Mouse (Mus musculus): Measurements from ENCODE around the gene Esrrg. TPM values are rescaled to one million over a fixed set of nuclear protein-coding genes. Genes with fewer than 3 reads are reported as not detected.

Gene Esrrg
- total and polyA plus RNA-seq, 3 experiments, result not detected

DNA sequence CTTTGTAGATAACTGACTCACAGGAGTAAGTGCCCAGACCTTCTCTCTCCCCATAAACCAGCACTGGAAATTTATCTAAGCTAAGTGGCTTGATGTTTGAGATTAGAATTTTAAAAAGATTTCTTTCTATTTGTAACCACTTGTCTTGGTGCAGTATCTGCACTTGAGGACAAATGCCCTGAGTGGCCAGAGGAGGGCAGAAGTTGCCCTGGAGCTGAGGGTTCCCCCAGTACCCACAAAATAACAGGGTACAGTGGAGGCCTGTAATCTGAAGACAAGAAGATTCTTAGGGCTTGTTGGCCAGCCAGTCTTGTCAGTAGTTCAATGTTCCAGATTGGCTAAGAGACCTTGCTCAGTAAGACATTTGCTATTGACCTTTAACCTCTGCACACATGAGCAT, 461.3 kb downstream of the Esrrg start:
- H3K4me2 ChIP-seq (ENCODE audit: insufficient read depth, low read depth, poor library complexity, severe bottlenecking), result no peak overlapping the region
- in situ Hi-C loops (cut with MboI; ENCODE audit: low pct_ligation_motif_present, low pct_unique_long_range_greater_than_20kb, low sequenced_read_pairs), result no loop called here
- no peak for TF ChIP-seq ELF1 (IDR thresholded peaks at IDR 0.05; ENCODE audit: low read depth, low read length)
- no peak for TF ChIP-seq NELFE (IDR thresholded peaks at IDR 0.05; ENCODE audit: low read depth, low read length)
- TF ChIP-seq UBTF (IDR thresholded peaks at IDR 0.05; ENCODE audit: low read depth, low read length), result no peak
- TF ChIP-seq BHLHE40 (IDR thresholded peaks at IDR 0.05; ENCODE audit: low read depth, low read length), result no peak
- no peak for TF ChIP-seq ZC3H11A (IDR thresholded peaks at IDR 0.05; ENCODE audit: low read depth, low read length)
- no peak overlapping the region for H3K4me3 ChIP-seq (replicated peaks in 1 of 3; ENCODE audit: low read depth in 2 of 3, low read length in 2 of 3, poor library complexity in 1 of 3)
- no peaks in the 10 kb centered on the region for H3K27me3 ChIP-seq (replicated peaks)
- no peaks in the 10 kb centered on the region for H3K4me1 ChIP-seq (ENCODE audit: control insufficient read depth in 1 of 2, insufficient read depth in 2 of 2)
- peaks cover 84% of the 10 kb centered on the region for H3K9me3 ChIP-seq (replicated peaks; ENCODE audit: low read length)
- no peaks in the 10 kb centered on the region for H3K36me3 ChIP-seq (replicated peaks in 1 of 2; ENCODE audit: control insufficient read depth in 1 of 2, insufficient read depth in 1 of 2, low read length in 1 of 2)
- no peak overlapping the region for H3K9ac ChIP-seq (ENCODE audit: insufficient read depth, low read depth)
- no peak overlapping the region for H3K27ac ChIP-seq (ENCODE audit: insufficient read depth, low read depth)
- dilution Hi-C loops (cut with MboI; ENCODE audit: extremely low pct_ligation_motif_present, extremely low pct_unique_long_range_greater_than_20kb, low sequenced_read_pairs), result no loop called here
- no peak for DNase-seq (ENCODE audit: extremely low read depth)
- H3K79me2 ChIP-seq (replicated peaks; ENCODE audit: control insufficient read depth, extremely low read depth, insufficient read depth, poor library complexity, severe bottlenecking), result no peaks in the 10 kb centered on the region

DNA sequence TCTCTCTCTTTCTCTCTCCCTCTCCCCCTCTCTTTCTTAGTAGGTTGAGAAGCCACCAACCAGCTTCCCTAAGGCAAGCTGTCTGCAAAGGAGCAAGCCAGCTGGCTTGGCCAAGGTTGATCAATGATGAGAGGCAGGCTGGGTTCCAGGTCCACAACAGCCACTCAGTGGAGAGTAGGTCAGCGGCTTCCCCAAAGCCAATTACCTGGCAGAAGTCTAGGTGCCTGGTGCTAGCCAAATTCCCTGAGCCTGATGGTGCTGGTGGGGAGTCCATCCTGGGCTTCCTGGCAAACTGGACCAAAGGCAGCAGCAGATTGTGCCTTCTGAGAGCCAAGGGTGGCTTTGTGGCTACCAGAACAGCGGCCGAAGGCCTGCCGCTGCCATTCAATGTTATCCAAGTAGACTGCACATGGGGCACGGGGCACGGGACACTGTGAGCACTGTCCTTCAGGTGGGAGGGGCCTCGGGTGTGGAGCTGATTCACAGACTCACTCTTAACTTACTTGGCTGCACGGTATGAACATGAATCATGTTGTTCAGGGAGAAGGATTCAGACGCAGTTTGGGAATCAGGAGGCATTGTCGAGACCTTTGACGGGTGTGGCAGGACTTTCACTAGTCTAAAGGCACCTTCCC, 469.1 kb downstream of the Esrrg start:
- no peak overlapping the region for H3K27ac ChIP-seq (ENCODE audit: insufficient read depth, low read depth)
- no peaks in the 10 kb centered on the region for H3K79me2 ChIP-seq (replicated peaks; ENCODE audit: control insufficient read depth, extremely low read depth, insufficient read depth, poor library complexity, severe bottlenecking)
- in situ Hi-C loops (cut with MboI; ENCODE audit: low pct_ligation_motif_present, low pct_unique_long_range_greater_than_20kb, low sequenced_read_pairs) (no loop called here), dilution Hi-C loops (cut with MboI; ENCODE audit: extremely low pct_ligation_motif_present, extremely low pct_unique_long_range_greater_than_20kb, low sequenced_read_pairs) (no loop called here)
- no peaks in the 10 kb centered on the region for H3K27me3 ChIP-seq (replicated peaks)
- no peaks in the 10 kb centered on the region for H3K4me1 ChIP-seq (ENCODE audit: control insufficient read depth in 1 of 2, insufficient read depth in 2 of 2)
- DNase-seq (ENCODE audit: extremely low read depth), result no peak
- TF ChIP-seq ZMIZ1 (IDR thresholded peaks at IDR 0.05; ENCODE audit: low read depth, low read length) (no peak), RAD21 (IDR thresholded peaks at IDR 0.05; ENCODE audit: low read depth, low read length) (no peak), SIN3A (IDR thresholded peaks at IDR 0.05; ENCODE audit: low read length) (no peak), USF2 (conservative IDR thresholded peaks at IDR 0.05; ENCODE audit: low read depth, low read length) (no peak), CHD1 (IDR thresholded peaks at IDR 0.05; ENCODE audit: low read depth, low read length) (no peak), CTCF (conservative IDR thresholded peaks at IDR 0.05 in 1 of 2, IDR thresholded peaks at IDR 0.05 in 1 of 2; ENCODE audit: low read depth in 2 of 2, low read length in 2 of 2) (no peak), KAT2A (IDR thresholded peaks at IDR 0.05; ENCODE audit: insufficient replicate concordance, low read length) (no peak), USF1 (IDR thresholded peaks at IDR 0.05; ENCODE audit: low read depth, low read length) (no peak), MYC (IDR thresholded peaks at IDR 0.05; ENCODE audit: low read depth, low read length) (no peak), EP300 (IDR thresholded peaks at IDR 0.05; ENCODE audit: low read length) (no peak), MAZ (IDR thresholded peaks at IDR 0.05; ENCODE audit: low read depth, low read length) (no peak), MAFK (IDR thresholded peaks at IDR 0.05; ENCODE audit: insufficient replicate concordance, low read length) (no peak)
- no peak overlapping the region for H3K4me3 ChIP-seq (replicated peaks in 1 of 3; ENCODE audit: low read depth in 2 of 3, low read length in 2 of 3, poor library complexity in 1 of 3)
- no peaks in the 10 kb centered on the region for H3K36me3 ChIP-seq (replicated peaks in 1 of 2; ENCODE audit: control insufficient read depth in 1 of 2, insufficient read depth in 1 of 2, low read length in 1 of 2)
- no peak overlapping the region for H3K4me2 ChIP-seq (ENCODE audit: insufficient read depth, low read depth, poor library complexity, severe bottlenecking)
- no peak overlapping the region for H3K9ac ChIP-seq (ENCODE audit: insufficient read depth, low read depth)
- peaks cover 80% of the 10 kb centered on the region for H3K9me3 ChIP-seq (replicated peaks; ENCODE audit: low read length)
